Mouse (Mus musculus) liver, postnatal 0 days (tissue): ENCODE data around the gene BC049762. TPM values are rescaled to one million over a fixed set of nuclear protein-coding genes. Genes with fewer than 3 reads are reported as not detected.

ENCODE experiments used
- ATAC-seq: fragments of 200-750 bp; cut with Nextera tagmentation; 2 replicates; pipeline ENCODE4 v1.8.0; 2017; ENCODE audit warnings: mild to moderate bottlenecking, moderate library complexity
- DNase-seq: peaks from one replicate; pipeline ENCODE4 v3.0.0-alpha.2; 2016
- H3K27ac ChIP-seq: fragments of 300-500 bp; sonication (generic); 2 replicates; pipeline ENCODE4 v1.5.1; 2014; ENCODE audit warnings: antibody characterized with exemption, moderate library complexity, mild to moderate bottlenecking, low read depth
- H3K27me3 ChIP-seq: fragments of 300-500 bp; sonication (generic); 2 replicates; pipeline ENCODE4 v1.6.1; 2014; ENCODE audit warnings: low read length, control low read depth, mixed read lengths; ENCODE audit not compliant: insufficient read depth
- H3K36me3 ChIP-seq: fragments of 300-500 bp; sonication (generic); replicated peaks from 2 replicates; pipeline ENCODE4 v1.6.1; 2014; ENCODE audit warnings: mild to moderate bottlenecking, control low read depth, low read length, moderate library complexity, mixed read lengths; ENCODE audit not compliant: insufficient read depth
- H3K4me1 ChIP-seq: fragments of 300-500 bp; sonication (generic); 2 replicates; pipeline ENCODE4 v1.6.1; 2014; ENCODE audit warnings: antibody characterized with exemption, mild to moderate bottlenecking, control low read depth; ENCODE audit not compliant: insufficient read depth
- H3K4me2 ChIP-seq: fragments of 300-500 bp; sonication (generic); 2 replicates; pipeline ENCODE4 v1.6.1; 2014; ENCODE audit warnings: low read depth, mild to moderate bottlenecking, low read length, moderate library complexity, mixed read lengths
- H3K4me3 ChIP-seq: fragments of 300-500 bp; sonication (generic); 2 replicates; pipeline ENCODE4 v1.5.1; 2014; ENCODE audit warnings: low read depth, low read length
- H3K9ac ChIP-seq: fragments of 300-500 bp; sonication (generic); replicated peaks from 2 replicates; pipeline ENCODE4 v1.6.1; 2014; ENCODE audit warnings: mild to moderate bottlenecking, moderate library complexity
- H3K9me3 ChIP-seq: fragments of 300-500 bp; sonication (generic); 2 replicates; pipeline ENCODE4 v1.6.1; 2016; ENCODE audit warnings: mild to moderate bottlenecking, control low read depth, low read length, mixed read lengths
- CTCF ChIP-seq: sonication (generic); IDR thresholded peaks from 2 replicates; pipeline ENCODE4 v1.5.1; 2016; ENCODE audit warnings: antibody characterized with exemption, low read depth
- EP300 ChIP-seq: IDR thresholded peaks from 2 replicates; pipeline ENCODE4 v1.6.1; 2016; ENCODE audit warnings: antibody characterized with exemption, low read depth, mild to moderate bottlenecking
- WGBS: fragments of 180-500 bp; shearing (Covaris S2); extraction: QIAGEN DNeasy Blood & Tissue Kit; methylation state at CpG from one replicate; pipeline ENCODE4 v1.1.7; 2014; ENCODE audit not compliant: insufficient replicate concordance; 5-methylcytosine and 5-hydroxymethylcytosine counted together
- polyA plus RNA-seq: library from polyadenylated mRNA; unstranded; fragments of >200 nt; fragmentation: Nextera tagmentation; extraction: Ambion mirVana; gene quantifications from 2 replicates; pipeline ENCODE4 v1.2.1, GENCODE M21; 2015

The BC049762 gene
- 0.48 and 1.3 TPM in 2 replicates for polyA plus RNA-seq

- no peaks in the 10 kb centered on the region for H3K27me3 ChIP-seq
- H3K27ac ChIP-seq = peak within 1 kb of the TSS; percentile 98
- H3K4me3 ChIP-seq = peak within 1 kb of the TSS; percentile 91
- peak; percentile 99 for DNase-seq
- peak within 1 kb of the TSS; percentile 98 for H3K9ac ChIP-seq
- no peaks in the 10 kb centered on the region for H3K9me3 ChIP-seq
- 3% methylated on average over 57 of the region's 57 CpGs for WGBS
- peak within 1 kb of the TSS; percentile 97 for H3K4me2 ChIP-seq
- H3K36me3 ChIP-seq = peaks cover 16% of the 10 kb centered on the region
- peak; percentile 95 for ATAC-seq
- peaks cover 25% of the 10 kb centered on the region for H3K4me1 ChIP-seq
- TF ChIP-seq CTCF (peak; percentile 55), EP300 (no peak)
Measured at GRCm38 (mm10) chr11:51262342-51263285, at the start of gene BC049762. BC049762 (minus strand) TSS chr11:51263046.

GRCm38 (mm10) chr11:51311846-51312245, 49.0 kb upstream of the BC049762 start:
- Histone ChIP-seq H3K27me3 (no peaks in the 10 kb centered on the region), H3K4me1 (no peaks in the 10 kb centered on the region), H3K9ac (no peak overlapping the region), H3K36me3 (no peaks in the 10 kb centered on the region), H3K4me2 (no peak overlapping the region), H3K27ac (no peak overlapping the region), H3K9me3 (no peaks in the 10 kb centered on the region), H3K4me3 (no peak overlapping the region)
- TF ChIP-seq CTCF = no peak
- no peak for TF ChIP-seq EP300
- no peak for DNase-seq
- no peak for ATAC-seq
- WGBS = 81% methylated on average over 8 of the region's 8 CpGs

- no peak for ATAC-seq
- H3K9ac ChIP-seq = no peak overlapping the region
- no peak overlapping the region for H3K27ac ChIP-seq
- H3K9me3 ChIP-seq = no peaks in the 10 kb centered on the region
- no peak for DNase-seq
- no peaks in the 10 kb centered on the region for H3K27me3 ChIP-seq
- no peaks in the 10 kb centered on the region for H3K36me3 ChIP-seq
- H3K4me2 ChIP-seq = no peak overlapping the region
- WGBS = 41% methylated on average over 5 of the region's 5 CpGs
- H3K4me1 ChIP-seq = no peaks in the 10 kb centered on the region
- no peak for TF ChIP-seq EP300
- TF ChIP-seq CTCF = no peak
- H3K4me3 ChIP-seq = no peak overlapping the region
Measured at GRCm38 (mm10) chr11:51308306-51308705, 45.5 kb upstream of the BC049762 start.

GRCm38 (mm10) chr11:51303981-51304553, 41.2 kb upstream of the BC049762 start:
- no peak for TF ChIP-seq CTCF
- no peak for TF ChIP-seq EP300
- no peak overlapping the region for H3K4me3 ChIP-seq
- ATAC-seq (no peak), DNase-seq (no peak)
- H3K9ac ChIP-seq = no peak overlapping the region
- H3K9me3 ChIP-seq = no peaks in the 10 kb centered on the region
- no peak overlapping the region for H3K27ac ChIP-seq
- no peak overlapping the region for H3K4me2 ChIP-seq
- H3K27me3 ChIP-seq = no peaks in the 10 kb centered on the region
- H3K36me3 ChIP-seq = no peaks in the 10 kb centered on the region
- H3K4me1 ChIP-seq = no peaks in the 10 kb centered on the region
- 75% methylated on average over 12 of the region's 12 CpGs for WGBS

GRCm38 (mm10) chr11:51302396-51302795, 39.5 kb upstream of the BC049762 start:
- Histone ChIP-seq H3K9ac (no peak overlapping the region), H3K27ac (no peak overlapping the region), H3K4me1 (no peaks in the 10 kb centered on the region), H3K36me3 (no peaks in the 10 kb centered on the region), H3K4me2 (no peak overlapping the region), H3K27me3 (no peaks in the 10 kb centered on the region), H3K4me3 (no peak overlapping the region), H3K9me3 (no peaks in the 10 kb centered on the region)
- ATAC-seq = no peak
- WGBS = 77% methylated on average over 5 of the region's 5 CpGs
- TF ChIP-seq CTCF (no peak), EP300 (no peak)
- no peak for DNase-seq

- Histone ChIP-seq H3K4me1 (no peaks in the 10 kb centered on the region), H3K27ac (no peak overlapping the region), H3K27me3 (no peaks in the 10 kb centered on the region), H3K4me3 (no peak overlapping the region), H3K9me3 (no peaks in the 10 kb centered on the region; the same call in 1 of the 2 replicates), H3K9ac (no peak overlapping the region), H3K4me2 (no peak overlapping the region), H3K36me3 (no peaks in the 10 kb centered on the region)
- 71% methylated on average over 4 of the region's 4 CpGs for WGBS
- DNase-seq (no peak), ATAC-seq (no peak)
- no peak for TF ChIP-seq CTCF
- no peak for TF ChIP-seq EP300
Measured at GRCm38 (mm10) chr11:51298691-51299090, 35.8 kb upstream of the BC049762 start.
